Mouse (Mus musculus): ENCODE results near the gene E2f3. TPM values are rescaled to one million over a fixed set of nuclear protein-coding genes. Genes with fewer than 3 reads are reported as not detected.

The E2f3 gene
- total and polyA plus RNA-seq, 3 experiments = 2.6 to 6.2 (median 6.2) TPM

DNA sequence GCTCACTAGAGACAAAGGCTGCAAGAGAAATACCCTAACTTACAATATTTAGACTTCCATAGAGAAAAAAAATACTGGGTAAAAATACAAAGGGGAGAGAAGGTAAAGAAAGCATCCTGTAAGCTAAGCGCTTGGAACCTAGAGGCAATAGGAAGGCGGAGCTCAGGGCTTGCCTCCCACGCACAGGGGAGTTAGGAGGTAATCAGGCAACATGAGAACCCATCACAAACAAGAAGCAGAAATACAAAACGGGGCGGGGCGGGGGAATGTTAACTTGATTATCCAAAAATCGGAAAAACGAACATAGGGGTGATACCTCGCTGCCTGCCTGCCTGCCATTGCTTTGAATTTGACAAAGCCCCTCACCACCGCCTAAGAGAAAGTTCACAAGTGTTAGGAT, 31.1 kb downstream of the E2f3 start:
- WGBS = 77% methylated on average over 10 of the region's 10 CpGs
- Histone ChIP-seq H3K79me2 (replicated peaks; ENCODE audit: control insufficient read depth, insufficient read depth, low read length) (no peaks in the 10 kb centered on the region), H3K9ac (ENCODE audit: low read depth, low read length) (no peak overlapping the region), H3K4me3 (no peak overlapping the region), H3K27me3 (ENCODE audit: control insufficient read depth, insufficient read depth, low read length) (no peaks in the 10 kb centered on the region), H3K36me3 (ENCODE audit: control insufficient read depth, insufficient read depth, low read length) (no peaks in the 10 kb centered on the region; the same call in 1 of the 2 replicates), H3K4me1 (ENCODE audit: control insufficient read depth, insufficient read depth, low read length) (peaks cover 8% of the 10 kb centered on the region), H3K27ac (peak overlapping the region; percentile 47)
- no peak for TF ChIP-seq EP300 (IDR thresholded peaks at IDR 0.05; ENCODE audit: insufficient read depth, low read depth, low read length)
- no peak for TF ChIP-seq POLR2A (IDR thresholded peaks at IDR 0.05; ENCODE audit: insufficient read depth, low read depth, low read length)
- no peak for TF ChIP-seq CTCF (IDR thresholded peaks at IDR 0.05)
- intact Hi-C loops (cut with DNase I) = loop anchor here (10.0 kb wide), 1 partner anchor 1450 kb away; no protein-coding TSS in a partner anchor
- DNase-seq = no peak

DNA sequence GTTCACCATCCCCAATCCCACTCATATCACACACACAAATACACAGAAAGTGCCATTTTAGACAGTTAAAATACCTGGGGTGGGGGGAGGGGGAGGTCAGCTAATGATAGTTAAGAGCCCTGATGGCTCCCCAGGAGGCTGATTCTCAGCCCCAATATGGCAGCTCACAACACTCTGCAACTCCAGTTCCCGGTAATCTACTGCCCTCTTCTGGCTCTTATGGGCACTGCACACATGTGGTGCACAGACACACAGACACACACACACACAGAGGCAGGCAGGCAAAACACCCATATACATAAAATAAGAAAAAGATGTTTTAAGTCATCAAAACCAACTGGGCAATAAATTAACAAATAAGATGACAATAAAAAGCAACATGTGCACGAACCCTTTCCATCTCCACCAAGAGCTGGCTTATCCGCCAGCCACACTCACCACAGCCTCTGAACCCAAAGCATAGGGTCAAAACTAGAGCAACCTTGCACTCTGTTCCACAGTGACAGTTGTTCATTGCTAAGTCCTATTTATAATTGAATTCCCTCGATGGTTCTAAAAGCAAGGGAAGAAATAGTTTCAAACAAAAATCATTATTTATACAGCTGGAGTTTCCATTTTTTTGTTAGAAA, 32.3 kb downstream of the E2f3 start:
- no peak overlapping the region for H3K27ac ChIP-seq
- WGBS = 84% methylated on average over 4 of the region's 4 CpGs
- H3K4me1 ChIP-seq (ENCODE audit: control insufficient read depth, insufficient read depth, low read length) = peaks cover 5% of the 10 kb centered on the region
- peak; percentile 37 for TF ChIP-seq CTCF (IDR thresholded peaks at IDR 0.05)
- TF ChIP-seq EP300 (IDR thresholded peaks at IDR 0.05; ENCODE audit: insufficient read depth, low read depth, low read length) = no peak
- peak in 1 of 2 experiments; percentile 20 for DNase-seq
- no peaks in the 10 kb centered on the region for H3K79me2 ChIP-seq (replicated peaks; ENCODE audit: control insufficient read depth, insufficient read depth, low read length)
- no peaks in the 10 kb centered on the region for H3K27me3 ChIP-seq (ENCODE audit: control insufficient read depth, insufficient read depth, low read length)
- no peaks in the 10 kb centered on the region; the same call in 1 of the 2 replicates for H3K36me3 ChIP-seq (ENCODE audit: control insufficient read depth, insufficient read depth, low read length)
- no peak overlapping the region for H3K9ac ChIP-seq (ENCODE audit: low read depth, low read length)
- H3K4me3 ChIP-seq = no peak overlapping the region
- intact Hi-C loops (cut with DNase I) = loop anchor here (10.0 kb wide), 1 partner anchor 1449 kb away; no protein-coding TSS in a partner anchor

DNA sequence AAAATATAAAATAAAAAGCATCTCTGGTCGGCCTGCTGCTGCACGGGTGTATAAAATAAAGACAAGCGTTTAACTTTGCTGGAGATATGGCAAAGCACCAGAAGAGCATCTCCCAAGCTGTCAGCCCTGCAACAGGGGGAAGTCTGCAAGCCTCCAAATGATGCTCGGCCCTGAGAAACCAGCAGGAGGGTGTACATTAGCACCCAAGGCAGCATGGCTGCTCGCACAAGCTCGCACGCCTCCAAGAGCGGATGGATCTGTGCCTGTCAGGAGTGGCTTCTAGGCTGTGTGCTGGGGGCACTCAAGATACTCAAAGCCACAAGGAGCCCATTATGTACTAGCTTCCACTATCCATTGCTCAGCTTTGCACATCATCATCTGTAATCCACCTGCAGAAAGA, 39.8 kb downstream of the E2f3 start:
- H3K36me3 ChIP-seq (ENCODE audit: control insufficient read depth, insufficient read depth, low read length) = no peaks in the 10 kb centered on the region
- no peaks in the 10 kb centered on the region for H3K27me3 ChIP-seq (ENCODE audit: control insufficient read depth, insufficient read depth, low read length)
- no peak overlapping the region for H3K9ac ChIP-seq (ENCODE audit: low read depth, low read length)
- no peak for DNase-seq
- H3K4me3 ChIP-seq = no peak overlapping the region
- intact Hi-C loops (cut with DNase I) = no loop called here
- H3K4me1 ChIP-seq (ENCODE audit: control insufficient read depth, insufficient read depth, low read length) = no peaks in the 10 kb centered on the region
- 90% methylated on average over 8 of the region's 8 CpGs for WGBS
- no peak overlapping the region for H3K27ac ChIP-seq
- TF ChIP-seq CTCF (IDR thresholded peaks at IDR 0.05) (no peak), POLR2A (IDR thresholded peaks at IDR 0.05; ENCODE audit: insufficient read depth, low read depth, low read length) (no peak)
- H3K79me2 ChIP-seq (replicated peaks; ENCODE audit: control insufficient read depth, insufficient read depth, low read length) = peaks cover 4% of the 10 kb centered on the region

- Histone ChIP-seq H3K79me2 (replicated peaks; ENCODE audit: control insufficient read depth, insufficient read depth, low read length) (peaks cover 4% of the 10 kb centered on the region), H3K4me3 (no peak overlapping the region), H3K4me1 (ENCODE audit: control insufficient read depth, insufficient read depth, low read length) (no peaks in the 10 kb centered on the region), H3K27ac (no peak overlapping the region), H3K9ac (ENCODE audit: low read depth, low read length) (no peak overlapping the region), H3K27me3 (ENCODE audit: control insufficient read depth, insufficient read depth, low read length) (no peaks in the 10 kb centered on the region), H3K36me3 (ENCODE audit: control insufficient read depth, insufficient read depth, low read length) (no peaks in the 10 kb centered on the region)
- 61% methylated on average over 8 of the region's 9 CpGs for WGBS
- TF ChIP-seq CTCF (IDR thresholded peaks at IDR 0.05) (no peak), EP300 (IDR thresholded peaks at IDR 0.05; ENCODE audit: insufficient read depth, low read depth, low read length) (no peak), POLR2A (IDR thresholded peaks at IDR 0.05; ENCODE audit: insufficient read depth, low read depth, low read length) (no peak)
- no peak for DNase-seq
- intact Hi-C loops (cut with DNase I) = loop anchor here (5.0 kb wide), 1 partner anchor 42 kb away; the partner anchor contains the start of gene E2f3
Measured at GRCm38 (mm10) chr13:29944915-29945570, 40.8 kb downstream of the E2f3 start.

- Histone ChIP-seq H3K4me1 (ENCODE audit: control insufficient read depth, insufficient read depth, low read length) (peaks cover 2% of the 10 kb centered on the region), H3K4me3 (no peak overlapping the region), H3K27ac (no peak overlapping the region), H3K9ac (ENCODE audit: low read depth, low read length) (no peak overlapping the region), H3K27me3 (ENCODE audit: control insufficient read depth, insufficient read depth, low read length) (no peaks in the 10 kb centered on the region), H3K79me2 (replicated peaks; ENCODE audit: control insufficient read depth, insufficient read depth, low read length) (peaks cover 4% of the 10 kb centered on the region), H3K36me3 (ENCODE audit: control insufficient read depth, insufficient read depth, low read length) (no peaks in the 10 kb centered on the region)
- TF ChIP-seq POLR2A (IDR thresholded peaks at IDR 0.05; ENCODE audit: insufficient read depth, low read depth, low read length) = no peak
- no peak for TF ChIP-seq EP300 (IDR thresholded peaks at IDR 0.05; ENCODE audit: insufficient read depth, low read depth, low read length)
- no peak for TF ChIP-seq CTCF (IDR thresholded peaks at IDR 0.05)
- intact Hi-C loops (cut with DNase I) = loop anchor here (5.0 kb wide), 1 partner anchor 43 kb away; the partner anchor contains the start of gene E2f3
- WGBS = 67% methylated on average over 8 of the region's 8 CpGs
- no peak for DNase-seq
Measured at GRCm38 (mm10) chr13:29944493-29944892, 41.4 kb downstream of the E2f3 start.

GRCm38 (mm10) chr13:29943541-29944039, 42.3 kb downstream of the E2f3 start:
- Histone ChIP-seq H3K4me1 (ENCODE audit: control insufficient read depth, insufficient read depth, low read length) (peaks cover 2% of the 10 kb centered on the region), H3K36me3 (ENCODE audit: control insufficient read depth, insufficient read depth, low read length) (no peaks in the 10 kb centered on the region), H3K27me3 (ENCODE audit: control insufficient read depth, insufficient read depth, low read length) (no peaks in the 10 kb centered on the region), H3K9ac (ENCODE audit: low read depth, low read length) (no peak overlapping the region), H3K4me3 (no peak overlapping the region), H3K27ac (no peak overlapping the region), H3K79me2 (replicated peaks; ENCODE audit: control insufficient read depth, insufficient read depth, low read length) (peaks cover 4% of the 10 kb centered on the region)
- DNase-seq = no peak
- TF ChIP-seq CTCF (IDR thresholded peaks at IDR 0.05) (no peak), EP300 (IDR thresholded peaks at IDR 0.05; ENCODE audit: insufficient read depth, low read depth, low read length) (no peak), POLR2A (IDR thresholded peaks at IDR 0.05; ENCODE audit: insufficient read depth, low read depth, low read length) (no peak)
- 95% methylated on average over 3 of the region's 3 CpGs for WGBS
- intact Hi-C loops (cut with DNase I) = loop anchor here (5.0 kb wide), 1 partner anchor 44 kb away; the partner anchor contains the start of gene E2f3
